Mouse (Mus musculus) 3134 (cell line): Measurements from ENCODE around the gene Gm45208.
A peak's percentile ranks its signal among the peaks of the same experiment; 100 is the strongest.
"Not testable (repeated sequence)": the region's sequence is repeated elsewhere in the genome, so short reads cannot be mapped to it uniquely, and the experiment has no call there.

Experiments
- DNase-seq: peaks from one replicate; pipeline ENCODE4 v3.0.0-alpha.2; 2011; ENCODE audit warnings: low spot score; ENCODE audit not compliant: insufficient read length; ENCODE audit errors: extremely low read depth

Gene Gm45208

GRCm38 (mm10) chrX:7725841-7726240 is 3.8 kb downstream of the Gm45208 start:
- DNase-seq: no peak

GRCm38 (mm10) chrX:7727176-7727575 is 5.1 kb downstream of the Gm45208 start:
- peak; percentile 55 for DNase-seq

- peak; percentile 89 for DNase-seq
Observed at GRCm38 (mm10) chrX:7728215-7728921, 6.3 kb downstream of the Gm45208 start, which contains the start of gene Praf2. Gene Praf2 (plus strand): TSS chrX:7728439.

- DNase-seq: no peak
Observed at GRCm38 (mm10) chrX:7728922-7729265, 6.8 kb downstream of the Gm45208 start.

- no peak for DNase-seq
Observed at GRCm38 (mm10) chrX:7733571-7734156, 11.6 kb downstream of the Gm45208 start.

- peak; percentile 42 for DNase-seq
Observed at GRCm38 (mm10) chrX:7739336-7740081, 17.5 kb downstream of the Gm45208 start.

- peak; percentile 54 for DNase-seq
Observed at GRCm38 (mm10) chrX:7740082-7740819, 18.2 kb downstream of the Gm45208 start.

- no peak for DNase-seq
Observed at GRCm38 (mm10) chrX:7741103-7741502, 19.1 kb downstream of the Gm45208 start.

- DNase-seq: no peak
Observed at GRCm38 (mm10) chrX:7743470-7743869, 21.4 kb downstream of the Gm45208 start.

GRCm38 (mm10) chrX:7744940-7745339 is 22.9 kb downstream of the Gm45208 start:
- no peak for DNase-seq

GRCm38 (mm10) chrX:7745429-7745828 is 23.4 kb downstream of the Gm45208 start:
- DNase-seq: no peak

GRCm38 (mm10) chrX:7750432-7751116 is 28.5 kb downstream of the Gm45208 start, which contains the start of gene Ccdc120:
Gene Ccdc120 (minus strand): TSS chrX:7750905.
- DNase-seq: peak; percentile 82

- not testable (repeated sequence) for DNase-seq
Observed at GRCm38 (mm10) chrX:7753627-7754026, 31.6 kb downstream of the Gm45208 start.

- peak; percentile 94 for DNase-seq
Observed at GRCm38 (mm10) chrX:7762137-7762920, 40.3 kb downstream of the Gm45208 start, which contains the start of gene Tfe3. Gene Tfe3 (plus strand): TSS chrX:7762560.

- DNase-seq: no peak
Observed at GRCm38 (mm10) chrX:7762921-7763197, 40.8 kb downstream of the Gm45208 start.

GRCm38 (mm10) chrX:7763631-7764393 is 41.8 kb downstream of the Gm45208 start:
- DNase-seq: peak; percentile 63

GRCm38 (mm10) chrX:7764657-7765280 is 42.7 kb downstream of the Gm45208 start:
- no peak for DNase-seq

GRCm38 (mm10) chrX:7765281-7765670 is 43.2 kb downstream of the Gm45208 start:
- no peak for DNase-seq

- peak; percentile 80 for DNase-seq
Observed at GRCm38 (mm10) chrX:7765764-7766163, 43.7 kb downstream of the Gm45208 start.
